Mouse (Mus musculus): Measurements from ENCODE around the gene Ajap1.

Ajap1 gene

DNA sequence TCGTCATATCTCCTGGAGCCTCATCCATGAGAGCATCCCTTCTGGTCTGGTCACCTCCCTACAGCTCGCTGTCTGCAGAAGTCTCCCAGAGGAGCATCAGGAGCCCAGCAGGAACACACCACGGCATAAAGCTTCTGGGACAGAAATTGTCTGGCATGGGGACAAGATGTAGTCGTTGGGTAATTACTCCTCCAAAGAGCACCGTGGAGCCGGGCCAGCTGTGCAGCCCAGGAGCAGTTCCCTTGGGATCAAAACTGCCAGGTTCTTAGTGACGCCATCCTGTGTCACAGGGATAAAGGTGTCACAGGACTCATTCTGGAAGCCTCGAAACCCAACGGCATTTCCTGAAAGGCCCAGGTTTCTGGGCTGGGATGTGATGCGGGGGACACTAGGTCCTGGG is 40.1 kb downstream of the Ajap1 start:
- DNase-seq: no peak

DNA sequence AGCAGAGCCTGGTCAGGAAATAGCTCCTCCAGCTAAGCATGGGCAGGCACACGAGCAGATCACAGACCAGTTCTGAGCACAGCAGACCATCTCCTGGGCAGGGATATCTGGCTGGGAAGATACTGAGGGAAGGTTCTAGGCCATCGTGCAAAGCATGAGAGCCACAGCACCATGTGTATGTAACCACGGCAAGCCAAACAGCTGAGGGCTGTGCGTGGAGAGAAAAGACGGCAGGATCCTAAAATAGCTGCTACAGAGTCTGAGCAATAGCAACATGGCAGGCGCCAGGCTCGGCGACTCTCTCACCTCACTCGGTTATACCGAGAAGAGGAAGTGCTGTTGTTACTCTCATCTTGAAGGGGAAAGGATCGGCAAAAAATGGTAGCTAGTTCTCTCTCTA is 42.7 kb downstream of the Ajap1 start:
- DNase-seq: no peak

DNA sequence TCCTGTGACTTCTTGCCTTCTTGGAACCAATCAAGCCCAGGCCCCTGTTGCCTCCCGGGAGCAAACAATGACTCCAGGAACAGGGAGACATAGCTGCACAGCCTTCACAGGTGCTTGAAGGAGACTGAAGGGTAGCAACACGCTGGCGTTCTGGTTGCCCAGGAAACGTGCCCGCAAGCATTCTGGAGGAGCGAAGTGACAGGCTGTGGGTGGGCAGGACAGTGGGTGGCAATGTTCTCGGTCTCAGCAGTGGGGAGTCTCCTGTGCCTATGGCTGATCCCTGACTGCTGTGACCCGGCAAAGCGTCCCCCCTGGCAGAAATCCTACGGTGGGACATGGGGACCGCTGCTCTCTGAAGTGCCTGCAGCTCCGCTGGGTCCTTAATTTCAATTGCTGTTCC is 43.6 kb downstream of the Ajap1 start:
- no peak for DNase-seq

DNA sequence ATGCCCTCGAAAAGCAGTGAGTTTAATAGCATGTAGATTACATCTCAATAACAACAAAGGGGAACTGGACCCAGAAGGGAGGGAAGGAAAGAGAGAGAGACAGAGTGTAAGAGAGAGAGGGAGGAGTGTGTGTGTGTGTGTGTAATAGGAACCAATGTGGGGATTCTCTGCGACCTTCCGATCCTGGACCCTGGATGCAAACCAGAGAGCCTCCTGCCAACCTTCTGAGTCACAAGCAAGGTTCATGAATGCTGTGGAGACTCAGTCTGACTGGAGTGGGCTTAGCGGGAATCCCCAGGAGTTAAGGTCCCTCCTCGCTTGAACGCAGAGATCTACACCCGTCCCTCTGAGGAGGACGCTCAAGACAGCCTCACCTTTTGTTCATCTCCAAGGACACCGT is 45.4 kb downstream of the Ajap1 start:
- no peak for DNase-seq

DNA sequence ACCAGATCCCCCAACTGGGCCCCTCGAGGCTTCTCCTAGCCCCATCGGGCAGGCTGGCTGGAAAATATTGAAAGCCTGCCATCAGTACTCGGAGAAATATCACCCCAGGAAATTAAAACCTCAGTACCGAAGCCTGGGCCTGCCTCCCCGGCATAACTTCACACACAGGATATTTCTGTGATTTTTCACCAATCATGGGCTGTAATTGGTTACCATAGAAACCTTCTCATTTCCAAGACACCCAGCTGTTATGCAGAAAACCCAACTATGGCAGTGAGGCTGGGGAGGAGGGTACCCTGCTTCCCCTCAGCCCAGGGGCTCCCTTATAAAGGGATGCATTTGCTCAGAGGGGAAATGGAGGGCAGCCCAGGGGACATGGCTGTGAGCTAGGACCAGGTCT is 46.7 kb downstream of the Ajap1 start:
- DNase-seq: no peak

DNA sequence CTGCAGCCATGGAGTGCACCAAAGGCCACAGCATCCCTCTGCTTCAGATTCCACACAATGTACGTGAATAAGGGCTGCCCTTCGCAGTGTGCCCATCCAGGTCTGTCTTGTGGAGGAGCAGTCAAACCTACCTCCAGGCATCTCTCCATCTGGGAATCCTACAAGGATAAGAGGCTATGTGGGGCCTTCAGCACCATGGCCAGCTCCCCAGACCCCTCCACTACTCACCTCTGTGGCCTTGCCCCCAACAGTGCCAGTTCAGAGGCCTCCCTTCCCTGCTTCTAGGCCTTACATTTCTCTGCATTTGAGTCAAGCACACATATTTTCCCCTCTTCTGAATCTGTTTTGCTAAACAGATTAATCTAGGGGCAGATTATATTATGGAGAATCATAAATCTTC is 52.6 kb downstream of the Ajap1 start:
- DNase-seq: no peak

GRCm38 (mm10) chr4:153425961-153426656 is 56.5 kb downstream of the Ajap1 start:
- no peak for DNase-seq

GRCm38 (mm10) chr4:153424324-153424723 is 58.3 kb downstream of the Ajap1 start:
- no peak for DNase-seq

DNA sequence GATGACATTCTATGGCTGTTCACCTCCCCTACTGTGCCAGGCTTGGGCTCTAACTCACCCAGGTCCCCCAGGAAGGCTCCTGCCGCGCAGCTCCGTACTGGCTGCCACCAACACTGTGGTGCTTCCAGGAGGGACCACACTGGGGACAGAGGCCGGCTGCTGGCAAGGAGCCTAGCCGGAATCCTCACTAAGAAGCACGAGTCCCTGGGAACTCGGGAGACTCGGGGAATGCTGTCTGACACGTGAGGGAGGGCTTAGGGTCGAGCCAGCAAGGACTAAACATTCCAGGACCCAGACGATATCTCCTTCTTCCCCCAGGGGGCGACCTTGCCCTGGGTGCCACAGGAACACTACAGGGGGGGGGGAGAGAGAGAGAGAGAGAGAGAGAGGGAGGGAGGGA is 64.7 kb downstream of the Ajap1 start:
- no peak for DNase-seq

DNA sequence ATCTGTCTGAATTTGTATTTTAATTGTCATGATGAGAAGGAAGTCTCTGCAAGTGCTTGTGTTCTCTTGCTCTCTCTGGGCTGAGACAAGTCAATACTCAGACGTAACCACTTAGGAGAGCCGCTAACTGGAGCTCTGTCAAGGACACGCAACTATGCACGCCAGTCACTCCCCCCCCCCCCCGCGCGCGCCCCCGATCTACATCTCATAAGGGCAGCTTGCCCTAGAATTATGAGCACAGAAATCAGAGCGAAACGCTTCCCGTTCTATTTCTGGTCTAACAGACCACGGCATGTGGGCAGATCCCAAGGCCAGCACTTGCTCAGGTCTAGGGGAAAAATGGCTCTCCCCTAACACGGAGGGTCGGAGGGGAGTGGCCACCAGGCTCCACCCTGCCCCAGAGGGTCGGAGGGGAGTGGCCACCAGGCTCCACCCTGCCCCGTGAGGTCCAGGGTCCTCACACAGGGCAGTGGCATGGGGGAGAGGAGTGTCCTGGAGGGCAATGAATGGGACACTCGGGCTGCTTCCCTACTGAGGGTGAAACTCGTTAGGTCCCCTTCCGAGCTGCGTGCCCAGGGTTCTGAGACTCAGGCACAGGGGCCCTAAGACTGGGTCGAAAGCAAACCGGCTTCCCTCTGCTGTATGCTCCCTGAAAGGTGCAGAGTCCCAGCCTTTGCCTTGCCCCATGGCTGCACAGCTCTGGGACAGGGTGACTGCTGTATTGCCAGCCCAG is 65.3 kb downstream of the Ajap1 start:
- no peak for DNase-seq

- DNase-seq: no peak
Measured at GRCm38 (mm10) chr4:153416111-153416510, 66.5 kb downstream of the Ajap1 start.

DNA sequence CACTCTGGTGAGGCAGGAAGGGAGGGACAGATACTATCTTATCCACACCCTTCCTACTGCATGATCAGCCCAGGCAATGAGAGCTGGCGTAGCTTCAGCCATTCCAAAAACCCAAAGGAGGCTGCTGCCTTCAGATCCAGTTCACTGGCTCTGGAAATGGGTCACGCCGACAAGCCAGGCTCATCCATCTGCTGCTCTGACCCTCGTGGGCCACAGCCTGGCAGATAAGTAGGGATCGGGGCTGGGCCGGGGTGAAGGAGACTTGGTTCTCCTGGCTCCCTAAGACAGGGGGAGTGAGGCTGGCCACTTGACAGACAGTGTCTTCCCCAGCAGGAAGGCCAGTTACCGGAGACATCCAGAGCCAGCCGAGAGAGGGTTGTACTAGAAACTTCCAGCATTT is 84.2 kb downstream of the Ajap1 start:
- DNase-seq: no peak

DNA sequence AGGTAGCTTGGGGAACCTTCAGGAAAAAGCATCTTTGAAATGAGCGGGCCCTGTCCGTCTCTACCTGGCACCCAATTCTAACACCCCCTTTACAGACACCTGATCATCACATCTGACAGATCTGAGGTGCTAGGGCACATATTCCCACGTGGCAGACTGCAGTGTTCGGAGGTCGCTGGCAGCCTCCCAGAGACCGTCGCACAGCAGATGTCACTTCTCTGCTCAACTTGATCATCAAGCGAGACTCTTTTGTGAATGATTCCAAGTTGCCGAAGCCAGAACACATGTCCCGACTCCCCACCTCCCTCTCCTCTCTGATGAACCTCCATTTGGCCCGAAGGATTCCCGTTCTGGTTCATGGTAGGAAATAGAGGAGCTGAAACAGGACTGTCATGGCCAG is 95.1 kb downstream of the Ajap1 start:
- DNase-seq: no peak

DNA sequence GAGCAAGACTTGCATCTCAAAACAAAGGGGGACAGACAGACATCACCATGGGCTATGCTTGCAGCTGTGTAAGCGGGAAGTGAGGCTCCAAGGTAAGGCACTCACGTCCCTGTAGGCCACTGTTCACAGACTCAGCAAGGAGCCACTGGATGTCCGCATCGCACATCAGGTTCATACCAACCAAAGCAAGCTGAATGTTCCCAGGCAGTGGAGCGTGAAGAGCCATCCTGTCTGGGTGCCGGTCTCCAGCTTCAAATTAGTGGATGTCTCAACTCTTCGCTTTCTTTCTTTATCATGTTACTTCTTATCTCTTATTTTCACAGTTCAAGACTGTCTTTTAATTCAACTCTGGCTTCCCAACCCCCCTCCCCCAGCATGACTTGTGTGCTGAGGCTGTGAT is 101.2 kb downstream of the Ajap1 start:
- no peak for DNase-seq

- no peak for DNase-seq
Measured at GRCm38 (mm10) chr4:153380885-153381284, 101.7 kb downstream of the Ajap1 start.

DNA sequence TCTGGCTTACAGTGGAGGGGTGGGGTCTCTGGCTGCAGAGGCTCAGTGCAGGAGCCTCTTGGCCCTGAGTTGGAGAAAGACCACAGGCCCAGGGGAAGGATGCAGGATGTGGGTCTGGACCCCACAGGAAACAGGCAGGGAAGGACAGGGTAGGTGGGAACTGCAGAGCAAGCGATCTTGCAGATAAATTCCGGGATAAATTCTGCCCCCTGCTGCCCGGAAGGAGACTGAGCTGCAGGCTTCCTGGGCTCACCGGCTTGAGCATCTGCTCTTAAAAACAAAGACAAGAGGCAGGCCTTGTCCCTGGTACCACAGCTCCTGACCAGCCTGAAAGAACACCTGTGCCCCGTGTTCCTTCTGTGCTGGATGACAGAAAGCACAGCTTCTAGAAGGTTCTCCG is 104.6 kb downstream of the Ajap1 start:
- DNase-seq: no peak

DNA sequence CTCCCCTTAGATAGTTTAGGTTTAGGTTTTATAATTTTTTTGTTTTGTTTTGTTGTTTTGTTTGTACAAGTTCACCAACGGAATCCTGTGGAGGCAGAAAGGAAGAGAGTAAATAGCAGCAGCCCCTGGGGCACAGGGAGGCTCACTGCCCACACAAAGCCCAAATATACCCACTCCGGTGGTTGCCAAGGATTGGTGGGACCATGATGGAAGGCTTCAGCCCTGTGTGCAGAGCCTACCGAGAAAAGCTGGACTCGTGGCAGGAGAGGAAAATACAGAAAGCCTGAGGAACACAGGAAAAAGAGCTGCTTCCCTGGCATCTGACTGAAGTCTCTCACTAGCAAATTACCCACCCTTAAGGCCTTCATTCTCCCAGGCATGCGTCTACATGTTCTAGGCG is 108.4 kb downstream of the Ajap1 start:
- DNase-seq: no peak

GRCm38 (mm10) chr4:153373125-153373524 is 109.5 kb downstream of the Ajap1 start:
- DNase-seq: no peak

- DNase-seq: no peak
Measured at GRCm38 (mm10) chr4:153368620-153369159, 113.9 kb downstream of the Ajap1 start.

GRCm38 (mm10) chr4:153360868-153361545 is 121.6 kb downstream of the Ajap1 start:
- no peak for DNase-seq

DNA sequence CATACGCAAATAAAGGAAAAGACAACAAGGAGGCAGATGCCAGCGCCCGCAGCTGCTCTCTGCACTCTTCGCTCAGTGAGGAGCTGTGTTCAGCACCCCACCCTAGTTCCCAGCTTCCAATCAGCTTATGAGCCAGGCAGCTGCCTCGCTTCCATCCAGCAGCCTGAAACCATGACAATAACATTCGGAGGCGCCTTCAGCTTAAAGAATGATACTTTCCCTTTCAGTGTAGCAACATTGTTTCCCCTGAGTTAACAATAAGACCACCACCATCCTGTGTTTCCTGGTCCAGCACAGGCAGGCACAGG is 124.4 kb downstream of the Ajap1 start:
- DNase-seq: no peak

DNA sequence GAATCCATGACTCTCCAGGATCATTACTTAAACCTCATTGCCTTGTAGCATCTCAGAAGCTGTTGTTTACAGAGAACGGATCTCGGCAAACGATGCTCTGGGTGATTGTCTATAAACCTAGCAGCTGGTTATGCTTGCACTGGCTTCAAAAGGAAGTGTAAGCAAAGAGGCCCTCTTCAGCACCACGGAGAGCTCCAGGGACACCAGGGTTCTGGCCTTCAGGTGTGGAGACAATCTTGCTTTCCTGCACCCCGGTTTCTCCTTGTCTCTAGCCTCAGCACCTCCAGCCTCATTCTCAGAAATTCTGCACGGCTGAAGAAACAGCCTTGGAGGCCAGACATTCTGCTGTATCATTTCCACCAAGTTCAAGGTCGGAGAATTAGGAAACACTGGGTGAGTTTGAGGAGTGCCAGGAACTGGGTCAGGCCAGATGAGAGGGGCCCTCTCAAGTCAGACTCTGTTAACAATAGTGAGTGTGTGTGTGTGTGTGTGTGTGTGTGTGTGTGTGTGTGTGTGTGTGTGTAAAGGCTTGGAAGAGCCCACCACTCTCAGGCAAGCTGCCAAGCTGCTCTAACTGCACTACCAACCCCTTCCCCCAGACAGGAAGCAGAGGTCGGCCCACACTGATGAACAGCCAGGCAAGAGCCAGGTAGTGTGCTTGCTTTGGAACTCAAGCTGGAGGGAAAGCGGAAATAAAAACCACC is 124.9 kb downstream of the Ajap1 start:
- no peak for DNase-seq

GRCm38 (mm10) chr4:153356236-153356635 is 126.4 kb downstream of the Ajap1 start:
- no peak for DNase-seq

GRCm38 (mm10) chr4:153344999-153345398 is 137.6 kb downstream of the Ajap1 start:
- no peak for DNase-seq

Measured in thymus, postnatal 25 days (tissue).